Mouse (Mus musculus) v-Abl transformed pro-B cells (cell line): ENCODE measurements around the gene Ssbp3.

Source experiments
- in situ Hi-C, 2 experiments: fragments of 400-800 bp; cut with MboI; formaldehyde crosslinking; loops; one replicate each; pipeline ENCODE4 v1.15.1; 2025; ENCODE audit not compliant: unreplicated experiment in 2 of 2

Ssbp3 gene

DNA sequence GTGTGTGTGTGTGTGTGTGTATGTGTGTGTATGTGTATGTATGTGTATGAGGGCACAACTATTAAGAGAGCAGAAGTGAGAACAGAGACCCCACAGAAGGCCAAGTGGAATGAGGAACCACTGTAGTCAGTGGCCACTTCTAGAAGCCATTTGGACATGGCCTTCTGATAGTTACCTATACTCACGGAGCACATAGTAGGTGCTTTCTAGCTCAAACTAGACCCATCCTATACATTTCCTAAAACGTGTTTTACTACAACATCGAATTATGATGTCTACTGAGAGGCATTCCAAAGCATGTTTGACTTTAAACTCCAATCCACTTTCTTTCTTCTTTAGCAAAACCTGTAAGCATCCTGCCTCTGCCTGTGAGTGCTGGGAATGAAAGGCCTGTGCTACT is 4.6 kb upstream of the Ssbp3 start:
- in situ Hi-C loops, result loop anchor here in 1 of 2 experiments (10.0 to 25.0 kb wide), 2 partner anchors 259 to 456 kb away; partner anchors contain the start of gene Ndc1

DNA sequence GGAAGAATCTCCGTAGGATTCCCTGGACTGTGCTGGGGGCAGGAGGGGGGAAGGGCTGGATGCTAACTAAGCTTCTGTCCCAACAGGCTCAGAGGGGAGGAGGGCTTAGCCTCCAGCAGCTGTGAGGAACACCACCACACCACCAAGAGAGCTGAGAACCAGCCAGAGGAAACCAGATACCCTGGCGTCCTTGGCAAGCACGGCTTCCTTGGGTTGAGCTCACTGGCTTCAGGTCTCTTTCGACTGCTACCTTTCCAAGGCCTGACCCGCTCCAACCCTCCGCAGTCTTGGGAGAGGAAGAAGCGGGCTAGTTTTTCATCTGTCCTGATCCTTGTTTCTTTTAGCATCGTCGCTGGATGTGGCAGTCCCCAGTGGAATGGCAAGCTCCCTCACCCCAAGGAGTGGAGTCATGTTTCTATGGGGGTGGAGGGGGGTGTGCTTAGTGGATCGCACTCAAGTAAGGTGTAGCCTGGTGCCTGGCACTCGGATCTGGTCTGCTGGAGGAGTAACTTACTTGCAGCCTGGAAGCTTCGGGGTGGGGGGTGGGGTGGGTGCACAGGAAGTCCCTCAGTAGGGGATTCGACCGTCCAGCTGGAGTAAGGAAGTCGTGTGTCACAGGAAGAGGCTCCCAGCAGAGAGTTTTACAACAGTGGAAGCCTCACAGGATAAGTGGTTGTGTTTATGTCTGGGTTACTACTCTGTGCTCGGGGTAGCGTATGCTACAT is 2.6 kb upstream of the Ssbp3 start:
- in situ Hi-C loops, result loop anchor here in 1 of 2 experiments (10.0 to 25.0 kb wide), 2 partner anchors 257 to 454 kb away; partner anchors contain the start of gene Ndc1

DNA sequence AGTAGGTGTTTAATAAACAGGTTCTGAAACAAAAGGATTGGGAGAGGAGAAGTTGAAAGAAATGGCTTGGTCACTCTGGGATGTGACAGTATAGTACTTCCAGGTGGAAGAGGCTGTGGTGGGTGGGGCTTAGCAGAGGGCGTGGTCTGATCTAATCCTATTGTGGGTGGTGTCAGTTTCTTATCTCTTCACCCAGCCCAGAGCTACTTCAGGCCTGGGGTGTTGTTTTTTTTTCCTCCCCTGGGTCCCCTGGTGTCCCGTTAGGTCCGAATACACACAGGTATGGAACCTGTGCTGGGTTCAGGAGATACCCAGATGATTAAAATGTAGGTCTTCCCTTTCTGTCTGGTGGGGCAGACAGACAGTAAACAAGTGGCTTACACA is 2.1 kb upstream of the Ssbp3 start:
- in situ Hi-C loops, result loop anchor here in 1 of 2 experiments (10.0 to 25.0 kb wide), 2 partner anchors 256 to 454 kb away; partner anchors contain the start of gene Ndc1

DNA sequence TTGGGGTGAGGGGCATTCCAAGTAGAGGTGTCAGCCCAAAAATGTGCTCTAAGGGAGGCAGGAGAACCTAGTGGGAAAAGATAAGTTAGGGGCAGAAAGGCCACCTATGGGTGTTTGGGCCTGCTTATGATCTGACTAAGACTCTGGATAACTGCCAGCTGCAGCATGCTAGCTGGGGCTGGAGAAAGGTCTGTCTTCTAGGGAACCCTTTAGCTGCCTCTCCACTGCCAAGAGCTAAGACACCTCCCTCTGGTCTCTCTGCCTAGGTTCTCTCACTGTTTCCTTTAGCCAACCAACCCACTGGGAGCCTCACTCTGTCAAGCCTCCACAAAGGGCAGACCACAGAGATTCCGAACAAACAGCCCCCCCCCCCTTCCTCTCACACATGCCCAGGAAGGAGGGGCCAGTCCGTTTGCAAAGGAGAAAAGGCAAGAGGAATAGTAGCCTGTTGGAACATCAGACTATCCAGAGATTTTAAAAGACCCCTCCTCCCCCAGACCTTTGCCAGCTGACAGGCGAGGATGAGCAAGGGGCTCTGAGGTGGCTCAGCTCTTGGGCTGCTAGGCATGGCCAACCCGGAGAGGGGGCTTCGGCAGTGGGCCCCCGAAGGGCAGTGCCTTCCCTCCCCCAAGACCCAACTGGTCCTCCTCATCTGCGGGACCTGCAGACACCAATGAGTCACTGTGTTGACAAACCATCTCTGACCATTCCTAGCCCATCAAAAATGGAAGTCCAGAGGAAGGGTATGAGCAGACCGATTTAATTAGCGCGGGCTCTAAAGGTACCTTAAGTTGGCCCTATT is 1.4 kb upstream of the Ssbp3 start:
- in situ Hi-C loops, result loop anchor here in 1 of 2 experiments (10.0 to 25.0 kb wide), 2 partner anchors 256 to 453 kb away; partner anchors contain the start of gene Ndc1

DNA sequence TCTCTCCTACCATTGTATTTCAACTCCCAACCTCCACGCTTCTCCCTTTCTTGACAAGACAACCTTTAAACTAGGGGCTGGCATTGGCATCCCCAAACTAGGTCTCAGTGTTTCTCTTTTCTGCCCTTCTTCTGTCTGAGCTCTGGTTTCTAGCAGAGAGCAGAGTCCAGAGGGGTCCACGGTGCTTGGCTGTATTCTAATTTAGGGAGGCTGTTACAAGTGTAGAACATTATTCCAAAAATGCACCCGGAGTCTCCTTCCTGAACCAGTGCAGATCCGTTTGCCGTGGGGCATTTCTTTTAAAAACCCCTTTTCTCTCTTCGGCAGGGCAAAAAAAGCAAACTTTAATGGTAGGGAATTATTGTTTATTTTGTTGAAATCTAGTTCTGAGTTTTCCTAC is 704 bp upstream of the Ssbp3 start:
- in situ Hi-C loops, result loop anchor here (5.0 to 25.0 kb wide), 3 partner anchors 78 to 453 kb away; partner anchors contain the start of gene Ndc1 (in 1 of the 2)

DNA sequence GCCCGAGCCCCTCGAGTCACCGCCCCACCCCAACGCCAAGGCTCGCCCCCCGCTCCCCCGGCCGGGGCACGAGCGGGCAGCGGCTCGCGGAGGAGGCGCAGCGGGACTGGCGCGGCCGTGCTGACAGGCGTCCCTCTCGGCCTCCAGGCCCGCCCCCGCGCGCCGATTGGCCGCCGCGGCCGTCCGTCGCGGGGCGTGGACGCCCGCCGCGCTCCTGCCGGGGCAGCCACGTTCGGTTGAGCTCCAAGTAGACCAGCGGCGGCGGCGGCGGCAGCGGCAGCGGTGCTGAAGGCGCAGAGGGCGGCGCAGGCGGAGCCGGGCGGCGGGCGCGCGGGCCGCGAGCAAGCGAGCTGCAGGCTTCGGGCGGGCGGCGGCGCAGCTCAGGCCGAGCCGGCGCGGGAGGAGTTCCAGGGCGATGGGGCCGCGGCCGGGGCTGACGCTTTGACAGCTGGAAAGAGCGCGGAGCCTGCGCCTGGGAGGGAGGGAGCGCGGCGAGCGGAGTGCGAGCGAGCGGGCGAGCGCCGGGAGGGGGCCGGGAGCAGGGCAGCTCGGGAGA is 823 bp downstream of the Ssbp3 start:
- in situ Hi-C loops, result loop anchor here (5.0 to 25.0 kb wide), 3 partner anchors 76 to 451 kb away; partner anchors contain the start of gene Ndc1 (in 1 of the 2)

DNA sequence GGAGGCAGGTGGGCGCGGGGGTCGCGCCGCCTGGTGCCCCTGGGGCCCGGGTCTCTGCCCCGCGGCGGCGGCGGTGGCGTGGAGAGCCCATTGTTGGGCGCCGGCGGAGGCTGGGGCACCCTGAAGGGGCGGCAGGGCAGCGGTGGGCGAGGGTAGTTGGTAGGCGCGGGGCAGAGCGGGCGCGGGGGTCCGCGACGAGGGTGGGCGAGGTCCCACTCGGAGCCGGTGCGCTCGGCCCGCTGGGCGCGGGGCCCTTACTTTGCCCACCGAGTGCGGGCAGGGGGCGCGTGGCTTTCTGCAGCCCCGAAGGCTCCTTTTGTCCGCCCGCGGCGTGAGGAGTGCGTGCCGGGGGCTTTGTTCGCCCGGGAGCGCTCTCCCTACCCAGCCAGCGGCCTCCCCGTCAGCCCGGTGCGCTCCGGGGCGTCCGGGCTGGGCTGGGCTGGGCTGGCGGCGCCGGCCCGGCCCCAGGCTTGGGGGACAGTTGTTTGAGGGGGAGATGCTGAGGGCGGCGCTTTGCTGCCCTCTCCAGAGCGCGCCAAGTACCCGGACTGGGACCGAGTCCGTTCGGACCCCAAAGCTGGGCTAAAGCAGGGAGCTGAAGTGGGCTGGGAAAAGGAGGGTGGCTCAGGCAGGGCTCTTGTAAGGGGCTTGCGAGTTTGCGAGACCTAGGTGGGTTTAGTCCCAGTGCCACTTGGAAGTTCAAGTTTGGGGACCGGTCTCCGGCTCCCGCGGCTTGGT is 1.6 kb downstream of the Ssbp3 start:
- in situ Hi-C loops, result loop anchor here (5.0 to 25.0 kb wide), 3 partner anchors 75 to 450 kb away; partner anchors contain the start of gene Ndc1 (in 1 of the 2)

DNA sequence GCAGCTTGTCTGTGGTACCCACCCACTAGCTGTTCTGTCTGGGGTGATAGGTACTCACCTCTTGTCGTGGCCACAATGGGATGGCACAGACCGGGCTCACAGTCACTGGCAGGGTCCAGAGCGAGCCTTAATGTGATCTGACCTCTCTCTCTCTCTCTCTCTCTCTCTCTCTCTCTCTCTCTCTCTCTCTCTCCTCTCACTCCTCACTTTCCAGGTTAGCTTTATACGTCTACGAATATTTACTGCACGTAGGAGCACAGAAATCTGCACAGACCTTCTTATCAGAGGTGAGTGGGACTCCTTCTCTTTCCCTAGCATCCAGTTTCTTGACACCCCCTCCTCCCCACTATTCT is 2.2 kb downstream of the Ssbp3 start:
- in situ Hi-C loops, result loop anchor here (5.0 to 25.0 kb wide), 3 partner anchors 75 to 450 kb away; partner anchors contain the start of gene Ndc1 (in 1 of the 2)

DNA sequence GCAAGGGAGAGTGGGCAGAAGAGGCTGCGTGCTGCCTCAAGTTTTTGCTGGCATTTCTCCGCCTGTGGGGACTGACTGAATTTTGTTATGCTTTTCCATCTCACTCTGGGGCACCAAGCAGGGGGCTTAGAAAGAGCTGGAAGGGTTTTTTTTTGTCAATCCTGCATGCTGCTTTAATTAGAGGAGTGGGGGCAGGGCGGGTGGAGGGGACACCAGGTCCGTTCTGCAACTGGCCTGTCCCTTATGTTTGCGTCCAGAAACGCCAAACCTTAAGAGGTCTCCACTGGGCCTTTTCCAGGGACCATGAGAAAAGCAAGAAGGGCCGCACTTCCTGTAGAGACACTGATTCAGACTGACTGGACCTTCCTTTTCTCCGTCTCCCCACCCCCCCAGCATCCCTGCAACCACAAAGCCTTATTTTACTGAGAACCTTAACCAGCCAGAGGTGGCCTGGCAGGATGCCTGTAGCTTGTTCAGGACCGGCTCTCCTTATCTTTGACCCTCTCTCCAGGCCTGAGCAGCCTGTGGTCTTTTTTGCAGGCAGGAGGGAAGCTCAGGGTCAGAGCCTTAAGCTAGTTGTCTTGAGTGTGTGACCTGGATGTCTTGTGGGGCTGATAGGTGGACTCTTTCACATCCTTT is 3.0 kb downstream of the Ssbp3 start:
- in situ Hi-C loops, result loop anchor here (5.0 to 25.0 kb wide), 3 partner anchors 74 to 449 kb away; partner anchors contain the start of gene Ndc1 (in 1 of the 2)

DNA sequence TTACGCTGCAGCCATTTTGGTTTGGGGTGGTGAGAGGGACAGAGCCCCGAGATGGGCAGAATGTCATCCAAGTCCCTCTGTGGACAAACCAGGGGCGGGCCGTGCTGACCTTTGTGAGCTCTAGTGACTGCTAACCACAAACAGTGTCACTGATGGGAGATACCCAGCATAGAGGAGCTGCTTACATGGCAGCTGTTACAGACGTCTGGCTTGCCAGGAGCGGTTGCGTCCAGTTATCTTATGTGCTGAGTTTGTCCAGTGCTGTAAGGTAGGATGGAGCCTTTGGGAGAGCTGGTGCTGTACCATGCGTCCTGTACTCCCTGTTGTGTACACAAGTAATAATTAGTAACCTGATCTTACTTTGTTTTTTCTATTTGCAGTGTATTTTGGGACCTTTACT is 4.8 kb downstream of the Ssbp3 start:
- in situ Hi-C loops, result loop anchor here (10.0 to 25.0 kb wide), 2 partner anchors 250 to 447 kb away; partner anchors contain the start of gene Ndc1 (in 1 of the 2)

DNA sequence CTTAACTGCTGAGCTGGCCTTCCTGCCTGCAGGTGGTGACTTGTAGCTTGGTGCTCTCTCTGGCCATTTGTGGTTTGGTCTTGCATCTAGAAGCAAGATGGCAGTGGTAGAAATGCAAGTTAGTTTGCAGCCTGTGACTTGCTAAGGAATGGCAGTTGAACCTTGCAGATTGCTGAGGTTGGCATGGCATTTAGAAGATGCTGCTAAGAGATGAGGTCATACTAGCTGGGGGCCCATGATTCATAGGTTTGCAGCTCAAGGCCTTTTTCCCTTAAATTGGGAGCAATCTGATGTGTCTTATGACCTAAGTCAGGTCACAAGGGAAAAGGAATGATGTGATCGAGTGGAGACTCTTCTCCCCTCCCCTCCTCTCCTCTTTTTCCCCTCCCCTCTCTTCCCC is 7.8 kb downstream of the Ssbp3 start:
- in situ Hi-C loops, result loop anchor here (10.0 to 25.0 kb wide), 2 partner anchors 247 to 444 kb away; partner anchors contain the start of gene Ndc1 (in 1 of the 2)

DNA sequence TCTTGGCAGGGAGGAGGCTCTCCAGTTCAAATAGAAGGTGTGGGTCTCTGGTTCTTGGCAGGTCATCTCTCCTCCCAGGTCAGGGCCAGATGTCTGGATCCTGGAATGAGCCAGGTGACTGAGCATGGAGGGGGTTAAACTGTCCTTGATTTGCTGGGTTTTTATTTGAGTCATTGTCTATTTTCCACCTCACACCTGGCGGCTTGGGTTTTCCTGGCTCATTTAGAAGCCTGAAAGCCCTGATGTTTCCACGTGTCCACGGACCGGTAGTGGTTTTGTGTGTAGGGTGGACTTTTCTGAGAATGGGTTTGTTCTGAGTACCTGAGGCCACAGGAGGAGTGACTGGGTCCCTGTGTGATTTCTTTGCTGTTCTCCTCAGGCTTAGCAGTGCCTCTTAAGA is 9.6 kb downstream of the Ssbp3 start:
- in situ Hi-C loops, result loop anchor here in 1 of 2 experiments (25.0 kb wide), 1 partner anchor 442 kb away; the partner anchor contains the start of gene Ndc1

DNA sequence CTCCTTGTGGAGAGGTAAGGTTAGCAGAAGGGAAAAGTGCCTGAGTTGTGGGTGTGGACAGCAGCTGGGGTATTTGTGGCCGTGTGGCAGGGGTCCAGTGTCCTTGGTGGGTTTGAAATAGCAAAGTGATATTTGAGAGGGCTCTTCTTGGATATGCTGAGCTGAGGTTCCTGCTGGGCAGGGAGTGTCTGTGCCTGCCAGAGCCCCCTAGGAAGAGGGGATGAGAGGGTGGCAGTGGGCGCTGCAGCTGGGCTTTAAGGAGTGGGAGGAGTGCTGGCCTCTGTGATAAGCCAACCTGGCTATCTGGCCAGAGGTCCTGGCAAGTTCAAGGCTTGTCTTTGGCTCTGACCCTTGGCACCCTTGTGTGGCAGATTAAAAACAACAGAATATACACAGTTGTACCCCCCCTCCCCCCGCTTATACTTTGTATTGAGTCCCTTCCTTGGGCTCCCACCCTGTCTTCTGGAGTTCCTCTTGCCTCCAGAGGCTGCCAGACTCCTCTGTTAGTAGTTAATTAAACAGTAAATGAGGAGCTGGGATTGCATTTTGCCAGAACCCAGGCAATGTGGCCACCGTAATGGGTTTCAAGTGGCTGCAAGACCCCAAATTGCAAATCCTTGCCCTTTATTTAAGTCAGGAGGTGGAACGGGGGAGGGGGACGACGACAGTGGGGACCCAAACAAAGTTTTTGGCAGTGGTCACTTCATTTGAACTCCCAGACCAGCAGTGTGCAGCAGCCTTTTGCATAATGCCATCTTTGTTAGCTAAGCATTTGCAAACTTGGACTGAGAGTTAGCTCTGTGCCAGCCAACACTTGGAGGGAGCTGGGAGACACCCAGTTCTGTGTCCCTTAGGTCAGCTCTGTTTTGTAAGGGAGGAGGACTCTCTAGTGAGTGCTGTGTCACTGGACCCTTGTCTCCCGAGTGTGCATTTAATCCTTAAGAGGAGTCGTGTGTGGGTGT is 11.2 kb downstream of the Ssbp3 start:
- in situ Hi-C loops, result loop anchor here in 1 of 2 experiments (25.0 kb wide), 1 partner anchor 441 kb away; the partner anchor contains the start of gene Ndc1

DNA sequence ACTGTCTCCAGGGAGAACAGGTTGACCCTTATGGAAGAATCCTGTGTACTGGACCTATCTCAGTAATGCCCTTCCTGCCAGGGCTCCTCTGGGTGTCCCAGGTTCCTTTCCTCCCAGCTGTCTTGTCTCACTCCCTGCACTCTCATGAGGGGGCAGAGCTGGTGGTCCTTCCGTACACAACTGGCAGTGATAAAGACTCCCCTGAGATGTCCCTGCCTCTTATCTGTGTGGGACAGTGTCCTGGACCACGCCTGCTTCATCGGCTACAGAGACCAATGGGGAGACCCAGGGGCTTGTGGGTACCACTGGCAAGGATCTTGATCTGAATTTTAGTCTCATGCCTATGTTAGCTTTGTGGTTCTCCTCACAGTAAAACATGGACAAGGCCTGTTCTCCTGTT is 12.4 kb downstream of the Ssbp3 start:
- in situ Hi-C loops, result loop anchor here in 1 of 2 experiments (25.0 kb wide), 1 partner anchor 439 kb away; the partner anchor contains the start of gene Ndc1

DNA sequence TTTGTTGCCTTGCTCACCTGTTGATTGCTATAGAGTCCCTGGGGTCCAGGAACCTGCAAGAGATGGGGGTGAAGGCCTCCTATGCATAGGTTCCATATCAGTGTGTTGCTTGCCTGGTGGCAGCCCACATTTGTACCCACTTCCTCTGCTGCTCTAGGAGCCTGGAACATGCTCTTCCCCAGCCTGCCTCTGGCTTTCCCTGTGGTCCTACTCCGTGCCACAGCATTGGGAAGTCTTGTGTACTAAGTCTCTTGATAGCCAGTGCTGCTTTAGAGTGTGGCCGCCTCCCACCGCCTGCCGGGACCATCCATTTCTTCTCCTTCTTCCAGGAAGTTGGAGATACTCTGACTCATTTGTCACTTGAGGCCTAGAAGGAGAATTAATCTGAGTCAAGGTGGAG is 13.7 kb downstream of the Ssbp3 start:
- in situ Hi-C loops, result loop anchor here in 1 of 2 experiments (25.0 kb wide), 1 partner anchor 438 kb away; the partner anchor contains the start of gene Ndc1

DNA sequence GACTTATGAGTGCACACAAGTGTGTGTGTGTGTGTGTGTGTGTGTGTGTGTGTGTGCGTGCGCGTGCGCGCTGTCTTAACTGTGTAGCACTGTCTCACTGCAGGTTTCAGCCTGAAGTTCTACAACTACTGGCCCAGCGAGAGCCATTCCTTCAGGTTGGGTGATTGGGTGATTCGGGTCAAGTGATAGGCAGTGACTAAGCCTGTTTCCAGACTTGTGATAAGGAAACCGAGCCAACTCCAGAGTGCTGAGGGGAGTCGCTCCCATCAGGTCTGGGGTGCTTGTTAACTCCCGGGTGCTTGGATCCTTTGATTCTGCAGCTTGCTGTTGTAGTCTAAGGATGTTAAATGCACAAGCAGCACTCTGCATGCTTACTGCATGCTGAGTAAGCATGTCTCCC is 14.4 kb downstream of the Ssbp3 start:
- in situ Hi-C loops, result loop anchor here in 1 of 2 experiments (25.0 kb wide), 1 partner anchor 437 kb away; the partner anchor contains the start of gene Ndc1

DNA sequence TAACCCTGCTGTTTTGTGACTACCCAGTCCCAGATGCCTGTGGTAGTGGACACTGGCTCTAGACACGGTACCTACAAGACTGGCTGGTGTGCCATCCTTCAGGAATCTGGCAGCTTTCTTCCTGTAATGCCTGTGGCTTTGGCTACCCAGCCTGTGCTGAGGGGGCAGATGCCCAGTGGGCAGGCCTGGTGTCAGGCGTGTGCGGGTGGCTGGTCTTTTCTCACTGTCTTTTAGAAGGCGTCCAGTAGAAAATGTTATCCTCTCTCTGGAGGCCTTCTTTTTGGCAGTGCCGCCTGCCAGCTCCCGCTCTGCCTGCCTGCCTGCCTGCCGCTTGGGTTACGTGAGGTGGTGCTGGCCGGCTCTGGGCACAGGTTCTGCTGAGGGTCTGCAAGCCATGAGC is 15.9 kb downstream of the Ssbp3 start:
- in situ Hi-C loops, result no loop called here

DNA sequence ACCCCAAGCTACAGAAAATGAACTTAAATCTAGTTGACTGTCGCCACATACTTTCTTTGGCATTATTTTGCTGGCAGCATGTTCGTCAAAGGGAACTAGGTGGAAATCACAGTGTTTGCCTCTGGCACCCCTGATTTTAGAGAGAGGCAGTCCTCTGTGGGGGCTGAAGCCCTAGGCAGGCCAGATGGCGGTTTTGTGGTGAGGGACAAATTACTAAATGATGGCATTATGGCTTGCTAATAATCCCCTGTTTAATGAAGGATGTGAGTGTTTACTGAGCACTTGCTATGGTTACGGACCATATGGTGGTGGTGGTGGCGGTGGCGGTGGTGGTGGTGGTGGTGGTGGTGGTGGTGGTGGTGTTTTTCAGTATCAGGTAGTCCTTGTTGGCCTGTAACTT is 16.5 kb downstream of the Ssbp3 start:
- in situ Hi-C loops, result no loop called here
